Mouse (Mus musculus) liver, embryonic 11.5 days (tissue): Measurements from ENCODE around the gene Trim67. TPM values are rescaled to one million over a fixed set of nuclear protein-coding genes. Genes with fewer than 3 reads are reported as not detected.

Experiments used
- ATAC-seq: fragments of 200-750 bp; cut with Nextera tagmentation; replicated peaks from 2 replicates; pipeline ENCODE4 v1.8.0; 2017; ENCODE audit warnings: moderate number of reproducible peaks, mild to moderate bottlenecking, moderate TSS enrichment, moderate library complexity; ENCODE audit not compliant: low FRiP score
- DNase-seq: peaks from one replicate; pipeline ENCODE4 v3.0.0-alpha.2; 2017; ENCODE audit warnings: low spot score
- H3K27ac ChIP-seq: fragments of 300-500 bp; sonication (generic); 2 replicates; pipeline ENCODE4 v1.5.1; 2014; ENCODE audit warnings: mild to moderate bottlenecking, low read depth, low read length, control low read depth
- H3K27me3 ChIP-seq: fragments of 300-500 bp; sonication (generic); replicated peaks from 2 replicates; pipeline ENCODE4 v1.6.1; 2014; ENCODE audit warnings: low read length, mixed read lengths; ENCODE audit not compliant: control insufficient read depth, insufficient read depth
- H3K36me3 ChIP-seq: fragments of 300-500 bp; sonication (generic); 2 replicates; pipeline ENCODE4 v1.6.1; 2014; ENCODE audit warnings: mild to moderate bottlenecking, low read length, moderate library complexity, mixed read lengths; ENCODE audit not compliant: control insufficient read depth, insufficient read depth
- H3K4me1 ChIP-seq: fragments of 300-500 bp; sonication (generic); replicated peaks from 2 replicates; pipeline ENCODE4 v1.6.1; 2014; ENCODE audit warnings: low read length, mixed read lengths; ENCODE audit not compliant: control insufficient read depth, insufficient read depth
- H3K4me2 ChIP-seq: fragments of 300-500 bp; sonication (generic); 2 replicates; pipeline ENCODE4 v1.6.1; 2014; ENCODE audit warnings: mild to moderate bottlenecking, control low read depth, moderate library complexity
- H3K4me3 ChIP-seq: fragments of 300-500 bp; sonication (generic); 2 replicates; pipeline ENCODE4 v1.5.1; 2014; ENCODE audit warnings: low read depth, low read length, control low read depth
- H3K9ac ChIP-seq: fragments of 300-500 bp; sonication (generic); 2 replicates; pipeline ENCODE4 v1.6.1; 2014; ENCODE audit warnings: low read depth, low read length, control low read depth
- H3K9me3 ChIP-seq: fragments of 300-500 bp; sonication (generic); 2 replicates; pipeline ENCODE4 v1.6.1; 2016; ENCODE audit warnings: low read length, inconsistent platforms, mixed read lengths; ENCODE audit not compliant: control insufficient read depth
- WGBS: fragments of 180-500 bp; shearing (Covaris S2); extraction: QIAGEN DNeasy Blood & Tissue Kit; methylation state at CpG from one replicate; pipeline ENCODE4 v1.1.7; 2014; 5-methylcytosine and 5-hydroxymethylcytosine counted together
- polyA plus RNA-seq: library from polyadenylated mRNA; unstranded; fragments of >200 nt; fragmentation: Nextera tagmentation; extraction: Ambion mirVana; gene quantifications from 2 replicates; pipeline ENCODE4 v1.2.1, GENCODE M21; 2014

Gene Trim67
- polyA plus RNA-seq, 1 experiment from 2014 or later = 0.05 TPM

GRCm38 (mm10) chr8:124784613-124785012 is 8.3 kb upstream of the Trim67 start:
- Histone ChIP-seq H3K36me3 (no peaks in the 10 kb centered on the region), H3K4me1 (no peaks in the 10 kb centered on the region; the same call in 1 of the 2 replicates), H3K27me3 (peaks cover 4% of the 10 kb centered on the region; the same call in 1 of the 2 replicates), H3K27ac (no peak overlapping the region), H3K4me2 (no peak overlapping the region), H3K4me3 (no peak overlapping the region), H3K9ac (no peak overlapping the region), H3K9me3 (no peaks in the 10 kb centered on the region)
- no peak for DNase-seq
- WGBS = 84% methylated on average over 13 of the region's 13 CpGs
- ATAC-seq = no peak

DNA sequence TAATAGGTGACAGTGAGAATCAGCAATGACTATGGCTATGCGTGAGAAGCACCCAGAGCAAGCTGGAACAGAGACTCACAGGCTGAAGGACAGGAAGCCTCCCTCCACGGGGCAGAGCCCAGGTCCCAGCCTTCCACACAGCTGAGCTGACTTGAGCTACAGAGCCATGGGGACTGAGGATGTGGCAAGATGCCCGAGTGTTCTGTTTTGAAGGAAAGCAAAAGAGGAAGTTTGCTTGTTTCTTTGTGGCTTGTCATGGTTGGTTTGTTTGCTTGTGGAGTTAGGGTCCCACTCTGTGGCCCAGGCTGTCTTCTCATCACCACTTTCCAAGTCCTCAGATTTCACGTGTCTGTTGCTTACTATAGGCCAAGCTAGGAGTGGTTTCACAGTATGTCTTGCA is 2.2 kb upstream of the Trim67 start:
- DNase-seq (no peak), ATAC-seq (no peak)
- H3K36me3 ChIP-seq = no peaks in the 10 kb centered on the region
- peaks cover 15% of the 10 kb centered on the region for H3K4me1 ChIP-seq
- no peaks in the 10 kb centered on the region for H3K9me3 ChIP-seq
- 41% methylated on average over 4 of the region's 4 CpGs for WGBS
- H3K27me3 ChIP-seq = peaks cover 52% of the 10 kb centered on the region
- no peak overlapping the region for H3K27ac ChIP-seq
- H3K4me2 ChIP-seq = no peak overlapping the region
- H3K4me3 ChIP-seq = no peak overlapping the region
- H3K9ac ChIP-seq = no peak overlapping the region

- 41% methylated on average over 4 of the region's 4 CpGs for WGBS
- Histone ChIP-seq H3K9me3 (no peaks in the 10 kb centered on the region), H3K27me3 (peaks cover 63% of the 10 kb centered on the region), H3K27ac (no peak overlapping the region), H3K4me1 (peaks cover 15% of the 10 kb centered on the region), H3K36me3 (no peaks in the 10 kb centered on the region), H3K4me2 (peak overlapping the region; percentile 96), H3K9ac (no peak overlapping the region), H3K4me3 (peak overlapping the region; percentile 62; the same call in 1 of the 2 replicates)
- ATAC-seq (no peak), DNase-seq (no peak)
Observed at GRCm38 (mm10) chr8:124791751-124792150, 1.1 kb upstream of the Trim67 start.

DNA sequence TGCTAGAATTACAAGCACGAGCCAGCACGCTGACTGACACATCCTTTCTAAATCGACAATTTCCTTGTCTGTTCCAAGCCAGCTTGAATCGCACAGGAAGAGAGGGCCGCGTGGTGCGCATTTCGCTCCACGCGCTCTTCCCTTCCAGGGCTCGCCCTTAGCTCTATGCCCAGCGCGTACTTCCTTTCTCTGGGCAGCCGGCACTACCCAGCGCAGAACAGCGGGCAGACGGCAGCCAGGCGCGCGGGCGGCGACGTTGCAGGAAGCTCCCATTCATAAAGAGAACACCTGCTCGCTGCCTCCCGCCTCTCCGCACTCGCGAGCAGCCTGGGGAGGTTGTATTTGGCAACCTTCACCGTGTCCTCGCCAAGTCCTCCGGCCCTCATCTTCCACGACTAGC is 706 bp upstream of the Trim67 start:
- DNase-seq (no peak), ATAC-seq (no peak)
- Histone ChIP-seq H3K36me3 (no peaks in the 10 kb centered on the region), H3K27me3 (peaks cover 67% of the 10 kb centered on the region), H3K4me2 (peak overlapping the region; percentile 96), H3K4me3 (peak overlapping the region; percentile 62), H3K4me1 (peaks cover 15% of the 10 kb centered on the region), H3K9ac (no peak overlapping the region), H3K9me3 (no peaks in the 10 kb centered on the region), H3K27ac (no peak overlapping the region)
- WGBS = 2% methylated on average over 32 of the region's 32 CpGs

GRCm38 (mm10) chr8:124793172-124793651 is 320 bp downstream of the Trim67 start:
- Histone ChIP-seq H3K9me3 (no peaks in the 10 kb centered on the region), H3K4me2 (peak overlapping the region; percentile 96), H3K27me3 (peaks cover 70% of the 10 kb centered on the region), H3K4me3 (peak overlapping the region; percentile 62), H3K27ac (no peak overlapping the region), H3K4me1 (peaks cover 15% of the 10 kb centered on the region), H3K9ac (no peak overlapping the region), H3K36me3 (no peaks in the 10 kb centered on the region)
- 2% methylated on average over 51 of the region's 51 CpGs for WGBS
- DNase-seq (peak; percentile 92), ATAC-seq (peak; percentile 83)

DNA sequence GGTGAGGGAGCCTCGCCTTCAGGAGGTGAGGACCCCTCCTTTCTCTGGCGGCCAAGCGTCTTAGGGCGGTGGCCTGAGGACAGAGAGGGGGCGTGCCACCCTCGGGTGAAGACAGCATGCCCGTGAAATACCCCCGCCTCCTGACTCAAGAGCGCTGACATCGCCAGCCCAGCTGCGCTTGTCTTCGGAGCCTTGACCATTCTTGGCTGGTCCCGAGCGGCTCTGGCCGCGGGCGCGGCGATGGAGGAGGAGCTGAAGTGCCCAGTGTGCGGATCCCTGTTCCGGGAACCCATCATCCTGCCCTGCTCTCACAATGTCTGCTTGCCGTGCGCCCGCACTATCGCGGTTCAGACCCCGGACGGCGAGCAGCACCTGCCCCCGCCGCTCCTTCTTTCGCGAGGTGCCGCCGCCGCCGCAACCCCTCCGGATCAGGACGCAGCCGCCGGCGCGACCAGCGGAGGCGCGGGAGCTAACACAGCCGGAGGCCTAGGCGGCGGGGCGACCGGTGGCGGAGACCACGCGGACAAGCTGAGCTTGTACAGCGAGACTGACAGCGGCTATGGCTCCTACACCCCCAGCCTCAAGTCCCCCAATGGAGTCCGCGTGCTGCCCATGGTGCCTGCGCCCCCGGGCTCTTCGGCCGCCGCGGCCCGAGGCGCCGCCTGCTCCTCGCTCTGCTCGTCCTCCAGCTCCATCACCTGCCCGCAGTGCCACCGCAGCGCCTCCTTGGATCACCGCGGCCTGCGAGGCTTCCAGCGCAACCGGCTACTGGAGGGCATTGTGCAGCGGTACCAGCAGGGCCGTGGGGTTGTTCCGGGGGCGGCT is 981 bp downstream of the Trim67 start:
- WGBS = 3% methylated on average over 74 of the region's 81 CpGs
- Histone ChIP-seq H3K9me3 (no peaks in the 10 kb centered on the region), H3K4me1 (peaks cover 15% of the 10 kb centered on the region), H3K4me3 (peak overlapping the region; percentile 62), H3K4me2 (peak overlapping the region; percentile 96), H3K36me3 (no peaks in the 10 kb centered on the region), H3K27ac (no peak overlapping the region), H3K9ac (no peak overlapping the region), H3K27me3 (peaks cover 74% of the 10 kb centered on the region)
- 0 out of 2 replicates have a peak, but pooled peaks have one; percentile 9 for ATAC-seq
- DNase-seq = no peak

- DNase-seq = peak; percentile 54
- H3K9ac ChIP-seq = no peak overlapping the region
- H3K36me3 ChIP-seq = no peaks in the 10 kb centered on the region
- H3K27ac ChIP-seq = no peak overlapping the region
- H3K9me3 ChIP-seq = no peaks in the 10 kb centered on the region
- H3K4me1 ChIP-seq = peaks cover 15% of the 10 kb centered on the region
- peak overlapping the region; percentile 62 for H3K4me3 ChIP-seq
- 3% methylated on average over 25 of the region's 25 CpGs for WGBS
- peak overlapping the region; percentile 96 for H3K4me2 ChIP-seq
- peaks cover 74% of the 10 kb centered on the region for H3K27me3 ChIP-seq
- no peak; the same call in 1 of the 2 replicates for ATAC-seq
Observed at GRCm38 (mm10) chr8:124794486-124794780, 1.5 kb downstream of the Trim67 start.

- ATAC-seq = no peak
- no peak overlapping the region for H3K4me2 ChIP-seq
- WGBS = 68% methylated on average over 8 of the region's 8 CpGs
Observed at GRCm38 (mm10) chr8:124795781-124796488, 3.0 kb downstream of the Trim67 start.

More at GRCm38 (mm10) chr8:124795781-124796488, 3.0 kb downstream of the Trim67 start:
- Histone ChIP-seq H3K9ac (no peak overlapping the region), H3K27me3 (peaks cover 72% of the 10 kb centered on the region), H3K9me3 (no peaks in the 10 kb centered on the region), H3K36me3 (no peaks in the 10 kb centered on the region), H3K4me3 (no peak overlapping the region), H3K27ac (no peak overlapping the region), H3K4me1 (peaks cover 15% of the 10 kb centered on the region)
- DNase-seq = no peak
